Mouse (Mus musculus): ENCODE data around the gene Sec22c.

The Sec22c gene

DNA sequence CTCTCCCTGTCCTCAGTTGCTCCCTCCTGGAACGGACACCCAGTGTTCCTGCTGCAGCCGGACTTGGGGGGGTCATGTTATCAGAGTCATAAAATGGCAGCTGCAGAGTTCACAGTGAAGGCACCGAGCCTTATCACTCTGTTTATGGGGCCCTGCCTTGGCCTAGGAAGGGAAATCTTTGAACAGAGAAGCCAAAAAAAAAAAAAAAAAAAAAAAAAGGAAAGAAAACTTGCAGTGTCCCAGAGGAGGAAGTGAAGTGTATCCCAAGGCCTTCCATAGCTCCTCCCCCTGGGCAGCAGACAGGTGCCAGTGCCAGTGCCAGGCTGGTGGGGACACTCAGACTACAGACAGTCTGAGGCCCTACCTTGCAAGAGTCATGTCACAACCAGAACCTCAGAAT is 60.4 kb downstream of the Sec22c start:
- peak; percentile 16 for DNase-seq

- DNase-seq: peak; percentile 83
Measured at GRCm38 (mm10) chr9:121642401-121643181, 62.7 kb downstream of the Sec22c start, which contains the start of gene Vipr1. Vipr1 (plus strand) TSS chr9:121642716.

DNA sequence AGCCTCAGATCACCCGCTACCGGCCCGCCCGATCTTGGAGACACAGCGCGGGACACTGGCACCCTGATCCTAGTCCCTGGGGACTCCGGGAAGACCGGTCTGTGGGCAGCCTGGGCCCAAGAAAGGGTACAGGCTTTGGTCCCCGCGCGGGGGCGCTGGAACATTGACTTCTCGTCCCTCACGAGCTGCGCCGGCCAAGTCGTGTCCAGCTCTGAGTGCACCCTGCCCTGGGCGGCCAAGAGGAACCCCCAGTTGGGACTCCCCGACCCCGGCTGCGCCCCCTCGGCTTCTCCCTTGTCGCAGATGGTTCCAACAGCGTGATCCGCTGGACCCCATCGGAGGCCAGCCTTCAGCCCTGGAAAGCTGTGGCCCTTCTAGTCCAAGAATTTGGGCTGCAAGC is 63.3 kb downstream of the Sec22c start, which contains the start of gene Lyzl4:
TSS of gene Lyzl4 (minus strand) at position 96 of the 400 bp plus-strand sequence.
- DNase-seq: peak; percentile 90

DNA sequence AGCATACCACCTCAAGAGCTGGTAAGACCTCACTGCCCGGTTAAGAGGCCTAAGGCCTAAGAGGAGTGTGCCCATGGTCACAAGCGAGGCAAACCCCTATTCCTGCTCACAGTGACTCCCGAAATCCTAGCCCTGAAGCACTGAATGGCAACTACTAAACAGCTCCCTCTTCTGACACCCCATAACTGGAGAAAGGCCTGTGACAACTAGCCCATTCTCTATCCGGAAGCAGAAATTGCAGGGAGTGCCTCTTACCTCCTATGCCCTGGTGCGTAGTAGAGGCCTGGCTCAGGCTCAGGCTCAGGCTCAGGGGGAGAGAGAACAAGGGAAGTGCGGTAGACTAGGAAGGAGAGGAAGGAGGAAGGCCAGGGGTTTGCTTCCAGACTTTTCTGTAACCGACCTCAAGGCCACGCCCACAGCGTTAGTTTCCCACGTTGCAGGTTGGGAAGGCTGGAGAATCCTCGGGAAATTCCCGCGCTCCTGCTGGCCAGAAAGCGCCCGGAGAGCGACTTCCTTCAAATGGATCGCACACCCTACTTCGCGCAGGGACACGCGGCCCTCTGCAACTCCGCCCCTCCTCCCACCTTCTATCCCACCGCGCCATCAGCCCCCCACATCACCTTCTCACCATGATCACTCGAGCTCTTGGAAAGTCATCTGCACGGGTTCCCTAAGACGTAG is 63.9 kb downstream of the Sec22c start:
- peak; percentile 41 for DNase-seq

DNA sequence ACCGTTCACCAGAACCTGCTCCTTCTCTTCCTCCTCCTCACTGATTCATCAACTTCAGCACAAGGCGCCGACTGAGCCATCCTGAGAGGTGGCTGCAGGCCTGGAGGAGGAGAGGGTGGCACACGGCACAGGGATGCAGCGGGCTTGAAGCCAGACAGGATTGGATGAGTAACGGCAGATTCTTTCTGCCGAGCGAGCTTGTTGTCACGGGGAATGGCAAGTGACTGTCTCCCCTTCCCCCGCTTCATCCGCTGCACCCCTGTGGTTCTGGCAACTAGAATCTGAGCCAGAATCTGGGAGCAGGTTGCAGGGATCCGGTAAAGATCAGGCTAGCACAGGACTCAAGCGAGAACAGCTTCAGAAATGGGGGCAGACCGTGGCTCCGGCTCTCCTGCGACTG is 65.5 kb downstream of the Sec22c start:
- DNase-seq: no peak

- DNase-seq: peak; percentile 39
Measured at GRCm38 (mm10) chr9:121635835-121636576, 69.3 kb downstream of the Sec22c start.

DNA sequence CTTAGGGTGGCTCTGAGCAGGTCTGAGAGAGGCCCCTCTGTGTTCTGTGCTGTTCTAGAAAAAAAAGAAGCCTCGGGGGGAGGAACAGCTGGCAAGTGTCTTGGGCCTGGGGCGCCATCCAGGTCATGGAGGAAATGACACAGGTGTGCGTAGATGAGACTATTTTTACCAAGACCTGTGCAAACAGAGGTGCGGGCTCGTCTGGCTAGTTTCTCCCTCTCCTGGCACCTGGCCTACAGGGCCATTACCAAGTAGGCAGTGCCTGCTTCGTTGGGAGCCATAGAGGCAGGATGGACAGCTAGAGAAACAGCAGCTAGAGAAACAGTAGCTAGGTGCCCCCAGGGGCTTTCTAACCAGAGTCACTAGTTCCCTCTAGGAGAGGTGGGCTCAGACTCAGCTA is 72.0 kb downstream of the Sec22c start:
- peak; percentile 56 for DNase-seq

GRCm38 (mm10) chr9:121632891-121633290 is 72.4 kb downstream of the Sec22c start:
- no peak for DNase-seq

GRCm38 (mm10) chr9:121631946-121632345 is 73.3 kb downstream of the Sec22c start:
- peak; percentile 71 for DNase-seq

GRCm38 (mm10) chr9:121630627-121631026 is 74.7 kb downstream of the Sec22c start:
- no peak for DNase-seq
